Mouse (Mus musculus) hindbrain, embryonic 13.5 days (tissue): ENCODE data around the gene Sptan1. TPM values are rescaled to one million over a fixed set of nuclear protein-coding genes. Genes with fewer than 3 reads are reported as not detected.
"Not testable (repeated sequence)": the region's sequence is repeated elsewhere in the genome, so short reads cannot be mapped to it uniquely, and the experiment has no call there.

Experiments
- ATAC-seq: fragments of 200-750 bp; cut with Nextera tagmentation; 2 replicates; pipeline ENCODE4 v1.8.0; 2017; ENCODE audit warnings: moderate TSS enrichment; ENCODE audit not compliant: low FRiP score
- H3K27ac ChIP-seq: fragments of 300-500 bp; sonication (generic); 2 replicates; pipeline ENCODE4 v1.5.1; 2015; ENCODE audit warnings: inconsistent platforms, mild to moderate bottlenecking, moderate library complexity
- H3K27me3 ChIP-seq: fragments of 300-500 bp; sonication (generic); 2 replicates; pipeline ENCODE4 v1.6.1; 2015; ENCODE audit warnings: mild to moderate bottlenecking, inconsistent platforms
- H3K36me3 ChIP-seq: fragments of 300-500 bp; sonication (generic); 2 replicates; pipeline ENCODE4 v1.6.1; 2015; ENCODE audit warnings: mild to moderate bottlenecking, inconsistent platforms
- H3K4me1 ChIP-seq: fragments of 300-500 bp; sonication (generic); replicated peaks from 2 replicates; pipeline ENCODE4 v1.6.1; 2015; ENCODE audit warnings: inconsistent platforms
- H3K4me2 ChIP-seq: fragments of 300-500 bp; sonication (generic); 2 replicates; pipeline ENCODE4 v1.6.1; 2015; ENCODE audit warnings: inconsistent platforms, mild to moderate bottlenecking, moderate library complexity
- H3K4me3 ChIP-seq: fragments of 300-500 bp; sonication (generic); 2 replicates; pipeline ENCODE4 v1.5.1; 2015; ENCODE audit warnings: mild to moderate bottlenecking, inconsistent platforms
- H3K9ac ChIP-seq: fragments of 300-500 bp; sonication (generic); 2 replicates; pipeline ENCODE4 v1.6.1; 2015; ENCODE audit warnings: mild to moderate bottlenecking, inconsistent platforms
- H3K9me3 ChIP-seq: fragments of 300-500 bp; sonication (generic); 2 replicates; pipeline ENCODE4 v1.6.1; 2016; ENCODE audit warnings: inconsistent platforms
- WGBS: fragments of 180-500 bp; shearing (Covaris S2); methylation state at CpG from one replicate; pipeline ENCODE4 v1.1.7; 2015; 5-methylcytosine and 5-hydroxymethylcytosine counted together
- polyA plus RNA-seq: library from polyadenylated mRNA; unstranded; fragments of >200 nt; fragmentation: Nextera tagmentation; extraction: Ambion mirVana; gene quantifications from 2 replicates; pipeline ENCODE4 v1.2.1, GENCODE M21; 2015

The Sptan1 gene
- polyA plus RNA-seq, 1 experiment from 2014 or later: 192 TPM

DNA sequence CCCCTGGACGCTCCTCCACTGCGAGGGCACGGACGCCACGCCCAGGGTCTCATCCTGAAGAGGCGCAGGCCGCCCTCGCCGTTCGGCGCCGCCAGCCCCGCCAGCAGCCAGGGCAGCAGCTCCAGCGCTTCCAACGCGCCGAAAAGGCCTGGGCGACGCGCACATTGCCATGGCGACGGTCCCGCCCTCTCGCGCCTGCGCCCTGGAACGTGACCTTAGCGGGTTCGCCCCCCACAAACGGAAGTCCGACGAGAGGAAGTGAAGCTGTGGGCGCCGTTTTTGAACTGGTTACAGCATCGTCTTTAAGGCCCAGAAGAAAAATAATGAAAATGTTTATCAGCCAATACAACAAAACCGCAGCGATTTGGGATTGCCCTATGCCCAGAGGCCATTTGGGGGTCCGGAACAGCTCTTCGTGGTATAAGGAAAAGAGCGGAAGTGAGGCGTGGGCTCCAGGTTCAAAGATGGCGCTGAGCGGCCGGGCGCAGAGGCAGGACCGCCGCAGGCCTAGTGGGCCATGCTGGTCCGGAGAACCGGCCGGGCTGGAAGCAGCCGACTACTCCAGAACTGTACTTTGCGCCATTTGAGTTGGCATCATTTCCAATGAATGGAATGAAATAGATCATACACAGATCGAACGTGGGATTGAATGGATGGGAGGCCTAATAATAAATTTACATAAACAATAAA lies 83.5 kb downstream of the Sptan1 start, which contains the start of gene Wdr34:
Gene Wdr34, minus strand, starts transcription at position 183 of the 690 bp plus-strand sequence.
- Histone ChIP-seq H3K27me3 (peaks cover 9% of the 10 kb centered on the region; the same call in 1 of the 2 replicates), H3K9me3 (no peaks in the 10 kb centered on the region), H3K4me2 (peak within 1 kb of the TSS; percentile 64), H3K4me1 (peaks cover 15% of the 10 kb centered on the region), H3K27ac (peak within 1 kb of the TSS; percentile 96), H3K9ac (peak within 1 kb of the TSS; percentile 86), H3K36me3 (peaks cover 15% of the 10 kb centered on the region), H3K4me3 (peak within 1 kb of the TSS; percentile 72)
- peak; percentile 95 for ATAC-seq
- 1% methylated on average over 54 of the region's 54 CpGs for WGBS

- WGBS: 92% methylated on average over 3 of the region's 3 CpGs
- H3K9ac ChIP-seq: no peak overlapping the region
- H3K27ac ChIP-seq: 0 out of 2 replicates have a peak overlapping the region, but pooled peaks have one; percentile 18
- ATAC-seq: no peak
- H3K36me3 ChIP-seq: peaks cover 11% of the 10 kb centered on the region
- peaks cover 15% of the 10 kb centered on the region for H3K4me1 ChIP-seq
- no peaks in the 10 kb centered on the region for H3K9me3 ChIP-seq
- no peak overlapping the region for H3K4me3 ChIP-seq
- H3K4me2 ChIP-seq: no peak overlapping the region
- peaks cover 12% of the 10 kb centered on the region; the same call in 1 of the 2 replicates for H3K27me3 ChIP-seq
Measured at GRCm38 (mm10) chr2:30049831-30050230, 84.5 kb downstream of the Sptan1 start.

DNA sequence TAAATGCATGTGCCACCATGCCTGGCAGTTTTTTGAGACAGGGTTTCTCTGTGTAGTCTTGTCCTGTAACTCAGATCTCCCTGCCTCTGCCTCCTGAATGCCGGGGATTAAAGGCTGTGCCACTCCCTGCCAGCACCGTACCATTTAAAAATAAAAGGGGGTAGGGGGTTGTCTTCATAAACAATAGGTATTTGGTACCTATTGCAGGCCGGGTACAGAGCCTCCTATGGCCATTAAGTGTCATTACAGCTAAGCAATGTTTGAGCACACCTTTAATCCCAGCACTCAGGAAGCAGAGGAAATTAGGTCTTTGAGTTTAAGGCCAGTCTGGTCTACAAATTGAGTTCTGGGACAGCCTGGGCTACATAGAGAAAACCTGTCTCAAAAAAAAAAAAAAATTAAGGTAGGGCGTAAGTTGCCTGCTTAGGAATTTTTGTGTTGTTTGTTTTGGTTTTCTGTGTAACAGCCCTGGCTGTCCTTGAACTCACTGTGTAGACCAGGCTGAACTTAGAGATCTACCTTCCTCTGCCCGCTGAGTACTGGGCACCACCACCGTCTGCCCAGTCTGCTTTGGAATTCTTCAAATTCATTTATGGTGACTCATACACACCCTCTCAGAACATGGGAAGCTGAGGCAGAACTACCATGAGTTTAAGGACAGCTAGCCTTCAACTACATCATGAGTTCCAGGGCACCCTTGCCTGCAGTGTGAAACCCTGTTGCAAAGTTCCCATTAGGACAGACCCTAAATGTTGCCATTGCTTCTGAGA lies 86.8 kb downstream of the Sptan1 start:
- Histone ChIP-seq H3K4me1 (peaks cover 15% of the 10 kb centered on the region), H3K4me3 (no peak overlapping the region), H3K9ac (no peak overlapping the region), H3K9me3 (no peaks in the 10 kb centered on the region), H3K4me2 (no peak overlapping the region), H3K27ac (no peak overlapping the region), H3K36me3 (no peaks in the 10 kb centered on the region), H3K27me3 (peaks cover 12% of the 10 kb centered on the region; the same call in 1 of the 2 replicates)
- ATAC-seq: no peak
- WGBS: 46% methylated on average over 6 of the region's 6 CpGs

GRCm38 (mm10) chr2:30055310-30055709 lies 90.0 kb downstream of the Sptan1 start:
- not testable (repeated sequence) for H3K4me3 ChIP-seq, H3K27ac ChIP-seq, ATAC-seq, H3K9ac ChIP-seq, H3K9me3 ChIP-seq, H3K4me2 ChIP-seq, H3K4me1 ChIP-seq, H3K36me3 ChIP-seq
- H3K27me3 ChIP-seq: peaks cover 12% of the 10 kb centered on the region; the same call in 1 of the 2 replicates
- 96% methylated on average over 3 of the region's 3 CpGs for WGBS

GRCm38 (mm10) chr2:30056736-30057135 lies 91.4 kb downstream of the Sptan1 start:
- Histone ChIP-seq H3K9me3 (no peaks in the 10 kb centered on the region), H3K27me3 (peaks cover 12% of the 10 kb centered on the region; the same call in 1 of the 2 replicates), H3K4me2 (no peak overlapping the region), H3K27ac (no peak overlapping the region), H3K36me3 (no peaks in the 10 kb centered on the region), H3K4me3 (no peak overlapping the region), H3K4me1 (peaks cover 13% of the 10 kb centered on the region), H3K9ac (no peak overlapping the region)
- no peak for ATAC-seq
- WGBS: 87% methylated on average over 3 of the region's 3 CpGs

DNA sequence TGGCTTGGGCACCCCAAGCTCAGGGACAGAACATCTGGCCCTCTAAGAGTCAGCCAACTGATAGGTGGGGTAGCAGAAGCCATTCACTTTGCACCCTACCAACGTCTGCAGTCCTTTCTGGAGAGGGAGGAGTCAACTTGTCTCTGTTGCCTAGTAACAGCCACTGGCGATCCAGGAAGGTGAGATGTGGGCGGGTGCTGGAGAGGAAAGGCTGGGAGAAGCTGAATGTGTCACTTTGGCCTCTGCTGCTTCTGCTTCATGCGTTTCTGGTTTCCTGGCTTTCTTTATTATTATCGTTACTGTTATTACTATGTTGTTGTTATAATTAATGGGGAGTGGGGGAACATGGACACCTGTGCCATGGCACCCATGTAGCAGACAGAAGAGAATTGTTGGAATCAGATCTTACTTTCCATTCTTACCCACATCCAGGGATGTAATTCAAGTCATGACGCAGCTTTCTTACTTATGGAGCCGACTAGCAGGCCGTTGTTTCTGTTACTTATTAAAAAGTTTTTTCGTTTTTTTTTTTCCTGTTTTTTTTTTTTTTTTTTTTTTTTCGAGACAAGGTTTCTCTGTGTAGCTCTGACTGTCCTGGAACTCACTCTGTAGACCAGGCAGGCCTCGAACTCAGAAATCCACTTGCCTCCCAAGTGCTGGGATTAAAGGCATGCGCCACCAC lies 92.0 kb downstream of the Sptan1 start, which contains the start of gene Set:
Gene Set, plus strand, starts transcription at position 156 of the 682 bp plus-strand sequence.
- ATAC-seq: no peak
- Histone ChIP-seq H3K4me1 (peaks cover 19% of the 10 kb centered on the region), H3K36me3 (no peaks in the 10 kb centered on the region), H3K4me3 (no peak within 1 kb of the TSS), H3K9ac (no peak within 1 kb of the TSS), H3K9me3 (no peaks in the 10 kb centered on the region), H3K27ac (no peak within 1 kb of the TSS), H3K4me2 (no peak within 1 kb of the TSS), H3K27me3 (peaks cover 12% of the 10 kb centered on the region; the same call in 1 of the 2 replicates)
- WGBS: 50% methylated on average over 12 of the region's 12 CpGs

DNA sequence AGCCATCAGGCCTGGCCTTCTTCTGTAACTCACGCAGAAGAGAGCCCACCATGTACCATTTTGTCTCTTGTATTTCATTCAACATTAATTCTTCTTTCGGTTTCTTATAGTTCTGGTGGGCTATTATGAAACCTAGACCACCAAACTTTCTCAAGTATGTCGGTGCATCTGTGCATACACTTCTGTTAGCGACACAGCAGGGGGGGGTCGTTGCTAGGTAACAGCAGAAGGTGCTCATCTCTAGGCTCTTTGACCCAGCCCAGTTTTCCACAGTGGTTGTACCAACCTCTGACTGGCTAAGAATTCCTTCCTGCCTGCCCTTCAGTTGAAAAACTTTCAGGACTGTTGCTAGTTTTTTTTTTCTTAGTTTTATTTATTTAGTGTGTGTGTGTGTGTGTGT lies 93.1 kb downstream of the Sptan1 start:
- Histone ChIP-seq H3K4me2 (no peak overlapping the region), H3K27ac (no peak overlapping the region), H3K4me1 (peaks cover 30% of the 10 kb centered on the region), H3K4me3 (no peak overlapping the region), H3K9ac (no peak overlapping the region), H3K9me3 (no peaks in the 10 kb centered on the region), H3K36me3 (no peaks in the 10 kb centered on the region), H3K27me3 (0 out of 2 replicates have a peak, but pooled peaks cover 6% of the 10 kb centered on the region)
- WGBS: 29% methylated on average over 5 of the region's 5 CpGs
- no peak for ATAC-seq

DNA sequence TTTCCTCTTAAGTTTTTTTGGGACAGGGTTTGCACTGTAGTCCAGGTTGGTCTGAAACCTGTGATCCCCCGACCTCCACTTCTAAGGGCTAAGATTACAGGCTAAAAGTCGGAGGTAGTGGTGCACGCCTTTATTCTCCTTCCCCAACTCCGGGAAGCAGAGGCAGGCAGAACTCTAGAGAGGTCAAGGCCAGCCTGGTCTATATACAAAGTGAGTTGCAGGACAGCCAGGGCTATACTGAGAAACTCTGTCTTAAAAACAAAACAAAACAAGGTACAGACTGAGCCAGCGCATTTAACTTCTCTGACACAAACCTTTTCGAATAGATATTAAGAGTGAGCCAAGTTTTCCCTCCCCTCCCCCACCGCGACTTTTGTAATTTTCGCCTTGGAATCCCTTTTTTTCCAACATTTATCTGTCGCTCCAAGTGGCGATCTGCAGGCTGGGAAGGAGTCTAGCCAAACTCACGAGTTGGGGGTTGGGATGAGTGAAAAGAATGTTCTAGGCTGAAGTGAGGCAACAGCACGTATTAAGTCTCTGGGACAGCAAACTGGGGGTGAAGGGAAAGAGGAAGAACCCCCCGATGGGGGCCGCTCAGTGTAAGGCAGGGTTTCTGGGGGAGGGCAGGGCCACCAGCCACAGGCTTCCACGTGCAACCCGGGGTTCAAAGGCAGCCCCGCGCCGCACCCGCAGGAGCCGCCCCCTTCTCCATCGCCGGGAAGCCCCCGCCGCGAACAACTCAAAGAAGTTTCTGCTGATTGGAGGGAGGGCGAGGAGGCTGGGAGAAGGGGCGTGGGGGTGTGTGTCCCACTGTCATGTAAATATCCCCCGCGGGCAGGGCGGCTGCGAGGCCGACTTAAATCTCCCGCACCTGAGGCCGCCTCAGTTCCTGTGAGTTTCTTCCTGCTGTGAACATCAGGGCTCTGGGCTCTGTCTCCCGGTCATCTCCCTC lies 96.1 kb downstream of the Sptan1 start:
- peak overlapping the region; percentile 75 for H3K27ac ChIP-seq
- WGBS: 9% methylated on average over 36 of the region's 37 CpGs
- peaks cover 42% of the 10 kb centered on the region for H3K4me1 ChIP-seq
- peak overlapping the region; percentile 66 for H3K9ac ChIP-seq
- H3K4me3 ChIP-seq: peak overlapping the region; percentile 46
- H3K36me3 ChIP-seq: no peaks in the 10 kb centered on the region
- H3K27me3 ChIP-seq: no peaks in the 10 kb centered on the region
- no peak for ATAC-seq
- H3K4me2 ChIP-seq: peak overlapping the region; percentile 77
- H3K9me3 ChIP-seq: no peaks in the 10 kb centered on the region

DNA sequence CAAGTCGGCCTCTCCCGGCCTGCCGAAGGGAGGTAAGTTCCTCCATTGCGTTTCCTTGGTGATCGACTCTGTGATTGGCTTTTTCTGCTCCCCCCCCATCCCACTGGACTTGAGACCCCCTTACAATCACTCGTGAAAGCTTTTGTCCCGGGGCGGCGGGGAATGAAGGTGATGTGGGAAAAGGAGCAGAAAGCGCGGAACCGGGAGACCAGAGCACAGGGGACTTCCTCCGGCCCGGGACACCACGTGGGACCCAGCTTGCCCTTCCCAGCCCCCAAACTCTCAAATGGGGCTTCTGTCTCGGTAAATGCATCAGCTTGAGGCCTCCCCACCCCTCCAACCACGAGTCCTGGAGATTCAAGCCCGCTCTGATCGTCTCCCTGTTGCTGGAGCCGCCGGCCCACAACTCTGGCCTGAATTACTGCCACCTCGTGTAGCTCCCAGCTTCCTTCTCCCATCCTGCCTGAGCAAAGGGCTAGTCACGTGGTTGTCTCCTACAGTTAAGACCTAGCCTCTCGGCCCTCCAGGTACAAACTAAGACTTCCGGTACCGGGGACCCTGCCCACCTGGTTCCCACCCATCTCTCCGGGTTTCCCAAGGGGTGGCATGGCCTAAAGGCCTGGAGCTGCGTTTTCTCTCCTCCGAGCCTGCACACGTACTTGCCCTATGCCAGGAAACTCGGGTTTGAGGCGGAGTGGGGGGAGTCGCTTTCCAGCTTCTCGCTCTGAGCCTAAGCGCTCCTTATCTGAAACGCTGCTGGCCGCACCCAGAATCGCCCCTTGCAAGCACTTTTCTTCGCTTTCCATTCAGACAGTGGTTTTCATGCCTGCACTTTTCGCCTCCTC lies 97.1 kb downstream of the Sptan1 start:
- peak overlapping the region; percentile 77 for H3K4me2 ChIP-seq
- peaks cover 37% of the 10 kb centered on the region for H3K4me1 ChIP-seq
- peak overlapping the region; percentile 66 for H3K9ac ChIP-seq
- H3K4me3 ChIP-seq: peak overlapping the region; percentile 46
- H3K36me3 ChIP-seq: no peaks in the 10 kb centered on the region
- H3K27ac ChIP-seq: peak overlapping the region; percentile 75
- no peak for ATAC-seq
- H3K9me3 ChIP-seq: no peaks in the 10 kb centered on the region
- no peaks in the 10 kb centered on the region for H3K27me3 ChIP-seq
- WGBS: 0% methylated on average over 40 of the region's 40 CpGs

DNA sequence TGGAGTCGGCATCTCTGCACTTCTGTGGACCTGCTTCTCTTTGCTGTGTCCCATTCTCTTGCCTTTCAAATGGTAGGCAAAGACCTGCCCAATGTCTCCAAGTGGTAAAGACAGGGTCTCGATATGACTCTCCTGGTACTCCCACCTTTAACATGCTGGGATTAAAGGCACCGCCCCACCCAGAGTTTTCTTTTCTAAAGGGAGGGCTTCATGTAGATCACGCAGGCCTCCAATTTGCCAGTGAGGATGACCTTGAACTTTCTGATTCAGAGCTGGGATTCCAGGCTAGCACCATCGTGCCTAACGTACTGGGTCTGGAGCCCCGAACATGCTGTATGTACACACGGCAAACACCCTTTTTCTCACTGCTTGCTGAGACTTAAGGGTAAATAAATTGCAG lies 97.9 kb downstream of the Sptan1 start:
- peak overlapping the region; percentile 77 for H3K4me2 ChIP-seq
- no peak for ATAC-seq
- H3K4me1 ChIP-seq: peaks cover 42% of the 10 kb centered on the region
- peak overlapping the region; percentile 46 for H3K4me3 ChIP-seq
- H3K27ac ChIP-seq: peak overlapping the region; percentile 75
- H3K36me3 ChIP-seq: peaks cover under 1% of the 10 kb centered on the region
- no peaks in the 10 kb centered on the region for H3K27me3 ChIP-seq
- no peaks in the 10 kb centered on the region for H3K9me3 ChIP-seq
- peak overlapping the region; percentile 66 for H3K9ac ChIP-seq
- 6% methylated on average over 8 of the region's 8 CpGs for WGBS
